Mouse (Mus musculus): Measurements from ENCODE around the gene Med13l.

- no peak for TF ChIP-seq CTCF (IDR thresholded peaks at IDR 0.05; ENCODE audit: borderline replicate concordance, control insufficient read depth, extremely low read depth, insufficient read depth, low read length, poor library complexity)
- no peak for TF ChIP-seq POLR2A (IDR thresholded peaks at IDR 0.05; ENCODE audit: control insufficient read depth, extremely low read depth, insufficient read depth, low read length, poor library complexity)
Observed at GRCm38 (mm10) chr5:118639117-118639707, 78.7 kb downstream of the Med13l start.
